9 mouse cellular contexts compared by ENCODE assay signal in genomic region chr2:158347868-158348267, GRCm38 (mm10). TPM values are rescaled to one million over a fixed set of nuclear protein-coding genes. Genes with fewer than 3 reads are reported as not detected.
DNase-seq lines count a peak whose midpoint lies in the region; ATAC-seq and TF ChIP-seq lines count a peak whose summit lies in the region.
"Had no signal": no experiment of that assay in that cellular context is flagged by ENCODE, and none has a peak within 500 bp of the region (broad histone marks: within the 10 kb centered on the region; RNA-seq: fewer than 3 reads in every experiment).

No protein-coding gene starts in this region.

- no peaks in the 10 kb centered on the region for H3K9me3 ChIP-seq in heart, postnatal 0 days (replicated peaks; ENCODE audit: control insufficient read depth, low read length)
- H3K9me3 ChIP-seq in heart, embryonic 12.5 days (replicated peaks) = no peaks in the 10 kb centered on the region
- no peaks in the 10 kb centered on the region for H3K9me3 ChIP-seq in forebrain, embryonic 13.5 days (replicated peaks)
- no peaks in the 10 kb centered on the region for H3K9me3 ChIP-seq in hindbrain, embryonic 16.5 days (ENCODE audit: control insufficient read depth, low read length)
- H3K9me3 ChIP-seq: megakaryocyte, embryonic 14.5 days had no signal

- no peaks in the 10 kb centered on the region for H3K4me1 ChIP-seq in heart, postnatal 0 days (ENCODE audit: control insufficient read depth, insufficient read depth)
- no peaks in the 10 kb centered on the region for H3K4me1 ChIP-seq in heart, embryonic 12.5 days (replicated peaks)
- peaks cover 6% of the 10 kb centered on the region for H3K4me1 ChIP-seq in forebrain, embryonic 13.5 days
- H3K4me1 ChIP-seq in hindbrain, embryonic 16.5 days (ENCODE audit: control insufficient read depth, insufficient read depth, low read depth, low read length) = no peaks in the 10 kb centered on the region

- no peak overlapping the region for H3K4me3 ChIP-seq in heart, postnatal 0 days (ENCODE audit: low read depth, low read length)
- no peak overlapping the region for H3K4me3 ChIP-seq in heart, embryonic 12.5 days
- H3K4me3 ChIP-seq in forebrain, embryonic 13.5 days = no peak overlapping the region
- H3K4me3 ChIP-seq in hindbrain, embryonic 16.5 days (ENCODE audit: low read length) = no peak overlapping the region
- no peak overlapping the region for H3K4me3 ChIP-seq in left cerebral cortex, adult 2 months
- H3K4me3 ChIP-seq: megakaryocyte, embryonic 14.5 days had no signal

- no peak for TF ChIP-seq EP300 in heart, postnatal 0 days (IDR thresholded peaks at IDR 0.05; ENCODE audit: low read depth)

- intact Hi-C loops in left cerebral cortex, adult 2 months (cut with DNase I) = loop anchor here (2.0 kb wide), 2 partner anchors 137 to 299 kb away; no protein-coding TSS in a partner anchor

- ATAC-seq in heart, postnatal 0 days (ENCODE audit: insufficient read depth, low read depth) = peak; percentile 49; the same call in 1 of the 2 replicates
- ATAC-seq in heart, embryonic 12.5 days (ENCODE audit: insufficient number of reproducible peaks, low FRiP score) = no peak
- ATAC-seq in forebrain, embryonic 13.5 days = 0 out of 2 replicates have a peak, but pooled peaks have one; percentile 38
- ATAC-seq in hindbrain, embryonic 16.5 days = peak; percentile 60; the same call in 1 of the 2 replicates
- ATAC-seq in megakaryocyte-erythroid progenitor cell, adult 5-6 weeks (replicated peaks; ENCODE audit: low FRiP score, low TSS enrichment, poor library complexity, severe bottlenecking) = peak; percentile 77

- peak; percentile 55 for DNase-seq in heart, postnatal 0 days (ENCODE audit: low spot score)
- peak; percentile 53 for DNase-seq in cerebellum, adult 11 months
- peak; percentile 63 to 69 for DNase-seq in left cerebral cortex, adult 2 months (ENCODE audit: extremely low spot score in 1 of 2, low spot score in 2 of 2)
- DNase-seq in spleen, adult 18-20 months = peak; percentile 16 to 66

- peak; percentile 82 for TF ChIP-seq CTCF in heart, postnatal 0 days (IDR thresholded peaks at IDR 0.05; ENCODE audit: low read depth)
- TF ChIP-seq CTCF in left cerebral cortex, adult 2 months (IDR thresholded peaks at IDR 0.05) = peak; percentile 92

- H3K4me2 ChIP-seq in heart, postnatal 0 days (ENCODE audit: low read depth, low read length) = no peak overlapping the region
- H3K4me2 ChIP-seq in heart, embryonic 12.5 days = no peak overlapping the region
- no peak overlapping the region for H3K4me2 ChIP-seq in forebrain, embryonic 13.5 days
- no peak overlapping the region for H3K4me2 ChIP-seq in hindbrain, embryonic 16.5 days (ENCODE audit: low read length)

- no peaks in the 10 kb centered on the region for H3K27me3 ChIP-seq in heart, postnatal 0 days (ENCODE audit: control insufficient read depth, insufficient read depth, low read length)
- no peaks in the 10 kb centered on the region for H3K27me3 ChIP-seq in heart, embryonic 12.5 days (replicated peaks)
- no peaks in the 10 kb centered on the region for H3K27me3 ChIP-seq in forebrain, embryonic 13.5 days
- no peaks in the 10 kb centered on the region for H3K27me3 ChIP-seq in hindbrain, embryonic 16.5 days (replicated peaks; ENCODE audit: control insufficient read depth, insufficient read depth, low read length)

- under 1% methylated on average over 6 of the region's 6 CpGs for WGBS in heart, postnatal 0 days
- WGBS in heart, embryonic 12.5 days = 4% methylated on average over 6 of the region's 6 CpGs
- WGBS in forebrain, embryonic 13.5 days = 4% methylated on average over 6 of the region's 6 CpGs
- WGBS in hindbrain, embryonic 16.5 days = 2% methylated on average over 6 of the region's 6 CpGs

- no peak overlapping the region for H3K9ac ChIP-seq in heart, postnatal 0 days (replicated peaks; ENCODE audit: low read depth, low read length)
- no peak overlapping the region for H3K9ac ChIP-seq in heart, embryonic 12.5 days
- no peak overlapping the region for H3K9ac ChIP-seq in forebrain, embryonic 13.5 days
- H3K9ac ChIP-seq in hindbrain, embryonic 16.5 days (ENCODE audit: low read depth, low read length) = no peak overlapping the region

- H3K36me3 ChIP-seq in heart, postnatal 0 days (replicated peaks; ENCODE audit: control insufficient read depth, insufficient read depth, low read length) = no peaks in the 10 kb centered on the region
- 0 out of 2 replicates have a peak, but pooled peaks cover 8% of the 10 kb centered on the region for H3K36me3 ChIP-seq in heart, embryonic 12.5 days
- H3K36me3 ChIP-seq in forebrain, embryonic 13.5 days (ENCODE audit: poor library complexity, severe bottlenecking) = peaks cover 16% of the 10 kb centered on the region
- no peaks in the 10 kb centered on the region for H3K36me3 ChIP-seq in hindbrain, embryonic 16.5 days (ENCODE audit: control insufficient read depth, insufficient read depth, low read length)

- H3K27ac ChIP-seq in heart, postnatal 0 days (ENCODE audit: low read depth) = no peak overlapping the region
- no peak overlapping the region for H3K27ac ChIP-seq in heart, embryonic 12.5 days (ENCODE audit: poor library complexity, severe bottlenecking)
- no peak overlapping the region for H3K27ac ChIP-seq in forebrain, embryonic 13.5 days
- no peak overlapping the region for H3K27ac ChIP-seq in hindbrain, embryonic 16.5 days (ENCODE audit: low read depth, low read length)
- no peak overlapping the region for H3K27ac ChIP-seq in left cerebral cortex, adult 2 months

RNA-seq across cellular contexts. Expression of gene Snhg11, which starts 27.6 kb away (rescaled TPM):
- 0.58 and 0.76 TPM in 2 replicates for total RNA-seq in heart, postnatal 0 days (2014; rRNA removed; ENCODE audit: low replicate concordance)
- 0.18 and 0.71 TPM in 2 replicates for polyA plus RNA-seq in heart, postnatal 0 days (2015; fragmentation: Nextera tagmentation; extraction: Ambion mirVana)
- polyA plus RNA-seq in heart, embryonic 12.5 days (2016; fragmentation: Nextera tagmentation; extraction: Ambion mirVana) = 0.55 and 1.1 TPM in 2 replicates
- polyA plus RNA-seq in forebrain, embryonic 13.5 days (2015; fragmentation: Nextera tagmentation; extraction: Ambion mirVana) = 56.7 and 73.0 TPM in 2 replicates
- polyA plus RNA-seq in hindbrain, embryonic 16.5 days (2015; fragmentation: Nextera tagmentation; extraction: Ambion mirVana) = 809 and 814 TPM in 2 replicates
- 100 to 1,000 TPM; 812 to 868 TPM for total RNA-seq in left cerebral cortex, adult 2 months (2021)
- total RNA-seq in megakaryocyte-erythroid progenitor cell, adult 5-6 weeks (2014; fragmentation: Nextera tagmentation) = not detected in 2 replicates
- not detected in 2 replicates for total RNA-seq in megakaryocyte-erythroid progenitor cell, adult 5-6 weeks (2017)

RNA-seq across cellular contexts. Expression of gene Lbp, which starts 41.6 kb away (rescaled TPM):
- total RNA-seq in heart, postnatal 0 days (2014; rRNA removed; ENCODE audit: low replicate concordance) = 14.0 and 22.4 TPM in 2 replicates
- polyA plus RNA-seq in heart, postnatal 0 days (2015; fragmentation: Nextera tagmentation; extraction: Ambion mirVana) = 12.8 and 15.6 TPM in 2 replicates
- 12.3 and 13.3 TPM in 2 replicates for polyA plus RNA-seq in heart, embryonic 12.5 days (2016; fragmentation: Nextera tagmentation; extraction: Ambion mirVana)
- polyA plus RNA-seq in forebrain, embryonic 13.5 days (2015; fragmentation: Nextera tagmentation; extraction: Ambion mirVana) = 0.53 and 0.92 TPM in 2 replicates
- polyA plus RNA-seq in hindbrain, embryonic 16.5 days (2015; fragmentation: Nextera tagmentation; extraction: Ambion mirVana) = 6.2 TPM in 2 replicates
- 1 to 10 TPM; 1.2 to 2.4 TPM for total RNA-seq in left cerebral cortex, adult 2 months (2021)
- total RNA-seq in megakaryocyte-erythroid progenitor cell, adult 5-6 weeks (2014; fragmentation: Nextera tagmentation) = 3.6 TPM in 1 of 2 replicates, not detected in the other
- total RNA-seq in megakaryocyte-erythroid progenitor cell, adult 5-6 weeks (2017) = 1.9 TPM in 1 of 2 replicates, not detected in the other

Comparison
In these comparisons a context has a peak if more than half of its experiments do, and no peak if none do; other contexts are left out.
1. RNA of gene Snhg11, which starts 27.6 kb away (polyA plus RNA-seq): 809 to 814 TPM in hindbrain, embryonic 16.5 days and 56.7 to 73.0 TPM in forebrain, embryonic 13.5 days; 0.55 to 1.1 TPM in heart, embryonic 12.5 days and 0.18 to 0.71 TPM in heart, postnatal 0 days; every median in the first group is over 10 times any median in the second.
2. Peak in every context shown above with its lines, with median percentiles within 50 percentile points of each other: DNase-seq.